Mouse (Mus musculus): ENCODE data around the gene Tssk6.

Tssk6 gene

DNA sequence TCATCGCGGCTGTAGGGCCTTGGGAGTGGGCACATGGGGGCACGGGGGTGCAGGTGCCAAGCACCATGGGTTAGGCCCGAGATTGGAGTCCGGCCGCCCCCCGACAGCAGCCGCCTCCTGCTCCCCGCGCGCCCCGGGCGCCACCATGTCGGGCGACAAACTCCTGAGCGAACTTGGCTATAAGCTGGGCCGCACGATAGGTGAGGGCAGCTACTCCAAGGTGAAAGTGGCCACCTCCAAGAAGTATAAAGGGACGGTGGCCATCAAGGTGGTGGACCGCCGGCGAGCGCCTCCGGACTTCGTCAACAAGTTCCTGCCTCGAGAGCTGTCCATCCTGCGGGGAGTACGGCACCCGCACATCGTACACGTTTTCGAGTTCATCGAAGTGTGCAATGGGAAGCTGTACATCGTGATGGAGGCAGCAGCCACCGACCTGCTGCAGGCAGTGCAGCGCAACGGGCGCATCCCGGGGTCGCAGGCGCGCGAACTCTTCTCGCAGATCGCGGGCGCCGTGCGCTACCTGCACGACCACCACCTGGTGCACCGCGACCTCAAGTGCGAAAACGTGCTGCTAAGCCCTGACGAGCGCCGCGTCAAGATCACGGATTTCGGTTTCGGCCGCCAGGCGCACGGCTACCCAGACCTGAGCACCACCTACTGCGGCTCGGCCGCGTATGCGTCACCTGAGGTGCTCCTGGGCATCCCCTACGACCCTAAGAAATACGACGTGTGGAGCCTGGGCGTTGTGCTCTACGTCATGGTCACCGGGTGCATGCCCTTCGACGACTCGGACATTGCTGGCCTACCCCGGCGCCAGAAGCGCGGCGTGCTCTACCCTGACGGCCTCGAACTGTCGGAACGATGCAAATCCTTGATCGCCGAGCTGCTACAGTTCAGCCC lies at the start of gene Tssk6, which contains the start of the genes Ndufa13 and Yjefn3:
Tssk6 (plus strand) TSS at position 22 of the 900 bp plus-strand sequence.
Ndufa13 (minus strand) TSS at position 396 of the 900 bp plus-strand sequence.
Yjefn3 (minus strand) TSS at position 550 of the 900 bp plus-strand sequence.
- DNase-seq = peak; percentile 62 to 65

DNA sequence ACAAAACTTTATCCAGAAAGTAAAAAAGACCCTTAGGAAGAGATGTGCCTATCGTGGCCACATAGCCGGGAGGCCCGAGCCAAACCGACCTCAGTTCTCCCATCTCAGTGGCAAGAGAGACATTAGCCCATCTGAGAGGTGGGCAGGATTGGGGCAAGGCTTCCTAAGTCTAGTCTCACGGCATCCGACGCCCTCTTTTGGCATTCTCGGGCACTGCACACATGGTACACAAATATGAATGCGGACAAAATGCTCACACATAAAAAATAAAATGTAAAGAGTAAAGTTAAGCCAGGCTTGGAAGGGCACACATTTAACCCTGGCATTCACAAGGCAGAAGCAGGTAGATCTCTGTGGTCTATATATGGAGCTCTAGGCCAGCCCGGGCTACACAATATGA lies 48.1 kb upstream of the Tssk6 start:
- DNase-seq = no peak

DNA sequence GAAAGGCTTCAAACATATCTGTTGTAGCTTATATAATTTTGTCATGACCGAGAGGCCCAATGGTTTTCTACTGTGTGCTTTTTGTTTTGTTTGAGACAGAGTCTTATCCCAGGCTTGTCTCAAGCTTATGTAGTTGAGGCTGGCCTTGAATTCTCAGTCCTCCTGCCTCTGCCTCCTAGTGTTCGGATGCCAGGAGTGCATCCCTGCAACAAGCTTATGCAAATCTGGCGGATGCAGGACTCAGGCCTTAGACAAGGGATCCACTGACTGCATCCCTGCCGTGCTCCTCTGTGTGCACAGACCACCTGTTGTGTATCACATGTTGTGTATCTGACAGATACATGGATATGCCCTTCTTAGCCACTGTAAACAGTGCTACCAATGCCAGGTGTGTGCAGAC lies 41.2 kb upstream of the Tssk6 start:
- peak in 1 of 2 experiments; percentile 14 for DNase-seq

DNA sequence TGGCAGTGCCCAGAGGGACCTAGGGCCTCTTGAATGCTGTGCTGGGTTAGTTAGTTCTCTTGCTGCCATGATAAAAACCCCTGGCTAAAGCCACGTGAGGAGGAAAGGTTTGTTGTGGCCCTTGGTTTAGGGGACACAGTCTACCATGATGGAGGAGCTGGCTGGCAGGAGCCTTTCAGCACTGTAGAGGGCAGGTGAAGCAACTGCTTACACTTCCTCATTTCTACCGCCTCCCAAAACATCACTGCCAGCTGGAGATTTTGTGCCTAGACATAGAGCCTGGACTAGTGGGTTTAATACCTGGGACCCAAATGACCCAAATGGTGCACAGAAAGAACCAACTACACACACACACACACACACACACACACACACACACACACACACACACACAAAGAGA lies 40.7 kb upstream of the Tssk6 start:
- DNase-seq = no peak

DNA sequence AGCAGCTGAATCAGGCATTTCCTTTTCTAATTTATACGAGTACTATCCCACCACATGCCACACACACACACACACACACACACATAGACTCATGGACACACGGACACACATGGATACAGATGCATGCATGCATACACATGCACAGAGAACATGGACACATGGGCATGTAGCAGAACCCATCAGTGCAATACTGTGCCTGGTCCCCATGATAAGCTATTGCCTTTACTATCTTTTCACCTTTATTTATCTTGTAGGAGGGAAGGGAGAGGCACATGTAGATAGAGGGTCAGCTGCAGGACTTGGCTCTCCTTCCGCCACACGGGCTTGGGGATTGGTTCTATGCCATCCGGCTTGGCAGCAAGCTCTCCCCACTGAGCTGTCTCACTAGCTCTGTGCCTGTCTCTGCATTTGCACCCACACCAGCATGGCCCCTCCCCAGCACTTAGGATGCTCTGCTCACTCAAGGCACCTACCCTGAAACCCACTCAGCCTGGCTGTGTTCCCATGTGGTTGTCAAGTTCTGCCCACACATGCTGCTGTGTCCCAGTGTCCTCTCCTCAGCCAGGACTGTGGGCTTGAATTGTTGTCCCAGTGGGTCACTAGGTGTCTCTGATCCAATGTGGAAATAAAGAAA lies 38.5 kb upstream of the Tssk6 start:
- DNase-seq = peak; percentile 71 to 82

DNA sequence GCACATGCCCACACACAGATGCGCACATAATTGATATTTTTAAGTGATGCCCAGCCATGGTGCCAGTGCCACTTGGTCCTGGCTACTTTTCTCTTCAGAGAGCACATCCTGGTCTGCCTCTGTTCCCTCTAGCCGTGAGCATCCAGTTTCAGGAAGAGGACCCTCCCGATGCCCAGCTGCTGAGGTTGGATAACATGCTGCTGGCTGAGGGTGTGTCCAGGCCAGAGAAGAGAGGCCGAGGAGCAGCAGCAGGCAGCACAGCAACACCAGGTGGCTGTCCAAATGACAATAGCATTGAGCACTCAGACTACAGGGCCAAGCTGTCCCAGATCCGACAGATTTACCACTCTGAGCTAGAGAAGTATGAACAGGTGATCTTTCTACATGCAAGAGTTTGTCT lies 37.8 kb upstream of the Tssk6 start:
- DNase-seq = no peak

DNA sequence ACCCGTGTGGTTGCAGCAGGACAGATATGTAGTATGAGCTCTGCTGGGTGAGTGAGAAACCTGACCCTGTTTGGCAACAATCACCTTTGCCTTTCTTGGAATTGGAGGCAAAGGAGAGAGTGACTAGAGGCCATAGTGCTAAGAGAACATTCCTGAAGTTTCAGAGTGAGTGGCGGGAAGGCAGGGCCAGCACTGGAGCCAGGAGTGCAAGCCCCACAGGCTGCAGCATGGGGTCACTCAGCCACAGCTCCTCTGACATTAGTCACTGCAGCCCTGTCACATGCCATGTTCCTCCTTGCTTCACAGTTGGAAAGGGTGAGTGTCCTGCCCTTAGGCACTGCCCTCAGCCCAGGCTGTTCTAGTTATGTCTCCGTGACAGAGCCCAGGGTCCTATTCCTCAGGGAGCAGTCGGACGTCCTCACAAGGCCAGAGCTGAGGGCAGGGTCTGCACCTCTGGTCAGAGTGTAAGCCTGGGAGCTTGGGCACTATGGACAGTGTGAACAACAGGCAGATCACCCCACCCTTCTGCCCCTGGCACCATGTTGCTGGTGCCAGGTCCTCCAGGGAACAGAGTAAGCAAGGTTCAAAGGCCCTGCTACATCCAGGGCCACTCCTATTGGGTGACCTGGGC lies 34.2 kb upstream of the Tssk6 start:
- no peak for DNase-seq

DNA sequence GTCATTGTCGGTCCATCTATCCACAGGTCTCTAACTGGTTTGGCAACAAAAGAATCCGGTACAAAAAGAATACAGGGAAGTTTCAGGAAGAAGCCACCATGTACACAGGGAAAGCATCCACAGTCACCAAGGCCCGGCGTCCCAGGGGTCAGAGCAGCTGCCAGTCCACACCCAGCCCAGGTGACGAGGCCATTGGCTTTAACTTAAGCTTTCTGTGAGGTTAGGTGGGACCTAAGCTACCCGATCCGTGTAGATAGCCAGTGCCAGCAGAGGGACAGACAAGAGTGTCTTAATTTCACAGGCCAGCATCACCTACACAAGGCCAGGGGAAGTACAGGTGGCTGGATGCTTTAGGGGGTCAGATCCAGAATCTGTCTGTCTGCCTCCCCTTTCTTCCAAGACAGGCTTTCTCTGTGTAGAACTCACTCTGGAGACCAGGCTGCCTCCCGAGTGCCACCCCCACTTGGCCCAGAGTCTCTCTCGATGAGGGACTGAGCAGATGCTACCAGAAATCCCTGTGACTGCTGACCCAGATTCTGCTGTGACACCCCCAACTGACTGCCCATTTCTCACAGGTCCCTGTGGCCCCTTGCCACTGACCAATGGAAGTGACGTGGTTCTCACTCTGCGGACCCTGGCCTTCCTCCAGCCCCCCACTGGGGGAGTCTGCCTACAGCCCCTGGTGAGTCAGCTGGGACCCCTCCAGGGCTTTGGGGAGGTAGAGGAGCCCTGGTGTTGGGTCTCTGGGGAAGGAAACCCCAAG lies 31.8 kb upstream of the Tssk6 start:
- peak; percentile 62 to 72 for DNase-seq

DNA sequence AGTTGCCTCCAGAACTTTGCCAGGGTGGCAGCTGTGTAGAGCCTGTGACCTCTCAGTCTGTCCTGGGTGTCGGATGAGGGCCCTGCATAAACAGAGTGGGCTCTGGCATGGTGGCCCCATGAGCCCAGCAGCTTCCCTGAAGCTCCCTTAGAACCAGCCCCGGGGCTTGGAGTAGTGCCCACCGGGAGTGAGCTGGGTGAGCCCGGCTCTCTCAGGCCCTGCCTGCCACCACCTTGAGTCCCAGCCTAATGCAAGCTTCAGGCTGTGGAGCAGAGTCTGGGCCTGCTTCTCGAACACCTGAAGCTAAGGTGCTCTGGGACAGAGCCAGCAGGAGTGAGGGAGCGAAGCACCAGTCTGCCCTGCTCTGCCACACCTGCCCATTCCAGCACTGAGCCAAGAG lies 31.1 kb upstream of the Tssk6 start:
- DNase-seq = peak; percentile 33 to 42

DNA sequence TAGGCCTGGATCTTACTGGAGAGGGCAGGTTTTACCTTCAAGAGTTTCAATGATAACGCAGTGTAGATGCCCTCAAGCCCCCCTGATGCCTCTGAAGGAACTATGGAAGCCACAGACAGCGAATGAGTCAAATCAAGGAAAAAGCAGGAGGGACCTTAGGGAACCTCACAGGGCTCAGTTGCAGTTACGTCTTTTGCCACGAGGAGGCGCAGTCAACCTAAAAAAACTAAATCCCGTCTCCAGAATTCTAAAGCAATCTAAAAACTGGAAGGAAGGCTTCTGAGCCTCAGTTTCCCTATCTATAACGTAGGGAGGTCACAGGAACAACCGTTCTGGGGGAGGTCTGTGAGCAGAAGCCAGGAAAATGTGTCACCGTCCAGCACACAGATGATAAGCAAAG lies 27.8 kb upstream of the Tssk6 start:
- DNase-seq = peak; percentile 75 to 86

DNA sequence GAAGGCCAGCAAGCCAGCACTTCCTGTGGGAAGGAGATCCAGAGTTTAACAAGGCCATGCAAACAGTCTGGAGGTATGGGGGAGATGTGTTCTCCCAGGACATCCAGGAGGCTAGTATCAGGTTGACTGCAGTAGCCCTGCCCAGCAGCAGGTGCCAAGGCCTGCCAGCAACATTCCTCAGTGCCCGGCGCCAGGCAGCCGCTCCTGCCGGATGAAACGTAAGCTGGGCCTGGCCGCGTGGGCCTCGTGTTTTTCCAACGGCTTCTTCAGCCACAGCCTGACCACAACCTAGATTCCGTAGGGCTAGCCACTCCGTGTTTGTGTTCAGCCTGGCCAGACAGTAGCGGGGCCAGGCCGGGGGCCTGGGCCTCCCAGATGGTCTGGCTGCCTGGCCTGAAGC lies 27.3 kb upstream of the Tssk6 start:
- DNase-seq = no peak

DNA sequence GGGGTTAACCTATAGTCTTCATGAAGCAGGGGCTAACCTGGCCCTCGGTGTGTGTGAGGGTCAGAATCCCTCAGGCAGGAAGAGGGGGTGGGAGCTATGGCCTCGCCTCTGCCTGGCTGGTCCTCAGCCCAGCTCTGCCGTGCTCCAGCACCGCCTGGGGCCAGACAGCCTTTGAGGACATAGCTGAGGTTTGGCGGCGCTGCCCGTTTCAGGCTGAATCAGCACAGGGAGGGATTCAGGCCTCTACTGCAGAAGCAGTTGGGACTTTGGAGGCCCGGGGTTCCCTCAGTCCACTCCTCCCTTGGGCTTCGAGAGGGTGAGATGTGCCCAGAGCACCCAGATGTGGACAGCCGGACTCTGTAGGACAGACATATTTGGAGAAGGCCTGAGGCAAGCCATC lies 25.9 kb upstream of the Tssk6 start:
- DNase-seq = no peak

DNA sequence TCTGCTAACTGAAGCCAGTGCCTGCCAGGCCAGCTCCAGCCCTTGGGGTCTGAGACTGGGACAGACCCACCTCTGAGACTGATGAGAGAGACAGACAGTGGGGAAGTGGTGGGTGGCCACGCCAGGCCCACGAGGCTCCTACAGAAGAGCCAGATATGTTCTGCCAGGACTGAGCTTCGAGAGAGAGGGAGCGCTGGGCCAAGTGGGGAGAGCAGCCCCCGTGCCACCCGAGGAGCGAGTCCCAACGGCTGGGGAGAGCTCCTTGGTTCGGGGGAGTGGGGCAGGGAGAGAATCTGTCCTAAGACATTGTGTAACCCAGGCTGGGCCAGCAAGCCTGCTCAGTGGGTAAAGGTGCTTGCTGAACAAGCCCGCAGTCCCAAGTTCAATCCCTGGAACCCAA lies 25.0 kb upstream of the Tssk6 start:
- no peak for DNase-seq

DNA sequence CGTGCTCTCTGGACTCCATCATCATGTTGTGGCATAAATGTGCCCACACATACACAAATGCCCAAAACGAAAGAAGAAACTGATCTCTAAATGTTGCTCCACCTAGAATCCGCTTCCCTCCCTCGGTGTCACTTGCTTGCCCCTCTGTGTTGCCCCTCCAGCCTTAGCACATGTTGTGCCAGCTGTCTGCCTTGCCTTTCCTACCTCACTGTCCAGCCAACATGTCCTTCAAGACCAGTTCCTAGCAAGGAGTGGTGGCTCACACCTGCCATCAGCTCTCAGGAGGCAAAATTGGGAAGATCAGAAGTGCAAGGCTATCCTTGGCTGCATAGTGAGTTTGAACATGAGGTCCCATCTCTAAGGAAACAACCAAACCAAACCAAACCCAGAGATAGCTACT lies 24.6 kb upstream of the Tssk6 start:
- no peak for DNase-seq

DNA sequence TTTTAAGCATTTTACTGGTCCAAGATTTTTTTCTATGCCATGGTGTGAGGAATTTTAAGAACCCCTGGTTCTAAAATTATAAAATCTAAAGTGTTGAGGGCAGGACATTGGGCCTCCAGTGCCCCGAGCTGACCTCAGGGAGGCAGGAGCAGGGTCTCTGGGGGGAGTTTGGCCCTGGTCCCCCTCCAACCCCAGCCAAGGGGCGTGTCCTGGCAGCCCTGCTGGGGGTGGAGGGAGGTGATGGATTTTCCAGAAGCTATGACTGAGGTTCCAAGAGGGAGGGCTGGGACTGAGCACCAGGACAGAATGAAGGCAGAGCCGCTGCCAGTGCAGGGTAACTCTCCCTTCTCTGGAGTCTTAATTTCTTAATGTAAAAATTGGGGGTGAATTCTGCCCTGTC lies 24.0 kb upstream of the Tssk6 start:
- peak in 1 of 2 experiments; percentile 33 for DNase-seq

DNA sequence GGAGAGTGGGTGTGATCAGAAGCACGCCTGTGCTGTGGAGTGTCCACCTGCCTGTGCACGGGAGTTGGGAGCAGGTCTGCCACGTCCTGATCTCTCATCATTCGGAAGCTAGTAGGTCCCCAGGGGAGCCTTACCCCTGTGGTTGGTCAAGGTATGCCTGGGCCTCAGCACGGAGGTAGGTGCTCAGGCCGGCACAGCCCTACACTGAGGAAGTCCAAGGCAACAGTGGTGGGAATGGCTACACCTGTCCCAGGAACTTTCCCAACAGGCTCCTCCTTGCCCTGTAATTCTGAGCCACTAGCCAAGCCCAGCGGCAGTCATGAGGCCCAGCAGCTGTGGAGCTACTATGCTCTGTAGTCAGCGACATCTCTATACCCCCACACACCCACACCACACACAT lies 22.3 kb upstream of the Tssk6 start:
- DNase-seq = no peak

DNA sequence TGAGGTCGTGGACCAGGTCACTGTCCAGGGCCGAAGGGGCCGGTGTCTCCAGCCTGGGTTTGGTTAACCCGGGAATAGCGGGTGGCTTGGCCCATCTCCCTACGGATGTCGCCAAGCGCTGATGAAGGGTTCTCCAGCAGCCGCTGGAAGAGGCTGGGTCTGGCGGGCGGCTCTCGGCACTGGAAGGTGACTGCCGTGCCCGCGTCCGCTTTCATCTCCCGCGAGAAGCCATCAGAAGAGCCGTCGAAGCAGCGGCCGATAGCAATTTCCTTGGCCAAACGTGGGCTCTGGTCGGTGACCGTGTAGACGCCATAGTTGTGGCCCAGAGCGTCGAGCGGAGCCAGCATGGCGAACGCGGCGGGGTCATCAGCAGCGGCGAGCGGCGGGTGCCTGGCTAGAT lies 21.1 kb upstream of the Tssk6 start:
- peak in 1 of 2 experiments; percentile 29 for DNase-seq

DNA sequence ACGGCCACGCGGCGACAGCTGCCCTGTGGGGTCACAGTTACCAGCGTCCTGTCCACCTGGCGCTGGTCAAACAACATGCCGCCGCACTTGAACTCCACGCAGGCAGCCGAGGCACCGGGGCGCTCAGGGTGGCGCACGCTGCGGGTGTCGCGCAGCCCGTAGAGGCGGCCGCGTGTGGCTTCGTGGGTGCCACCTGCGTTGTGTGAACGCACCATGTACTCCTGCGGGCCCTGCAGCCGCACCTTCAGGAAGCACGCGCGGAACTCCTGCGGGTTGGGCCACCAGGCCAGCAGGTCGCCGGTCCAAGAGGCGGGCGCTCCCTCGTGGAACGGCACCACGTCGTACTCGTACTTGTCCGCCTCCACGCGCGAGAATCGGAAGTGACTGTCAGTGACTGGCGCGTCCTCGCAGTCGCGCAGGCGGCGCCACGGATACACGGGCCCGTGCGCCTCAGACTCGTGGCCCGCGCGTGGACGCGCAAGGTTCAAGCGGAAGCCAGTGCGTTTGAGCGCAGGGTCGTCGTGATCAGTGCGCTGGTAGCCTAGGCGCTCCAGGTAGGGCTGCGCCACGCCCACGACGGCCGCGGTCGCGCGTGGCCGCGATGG lies 20.6 kb upstream of the Tssk6 start:
- peak in 1 of 2 experiments; percentile 27 for DNase-seq

DNA sequence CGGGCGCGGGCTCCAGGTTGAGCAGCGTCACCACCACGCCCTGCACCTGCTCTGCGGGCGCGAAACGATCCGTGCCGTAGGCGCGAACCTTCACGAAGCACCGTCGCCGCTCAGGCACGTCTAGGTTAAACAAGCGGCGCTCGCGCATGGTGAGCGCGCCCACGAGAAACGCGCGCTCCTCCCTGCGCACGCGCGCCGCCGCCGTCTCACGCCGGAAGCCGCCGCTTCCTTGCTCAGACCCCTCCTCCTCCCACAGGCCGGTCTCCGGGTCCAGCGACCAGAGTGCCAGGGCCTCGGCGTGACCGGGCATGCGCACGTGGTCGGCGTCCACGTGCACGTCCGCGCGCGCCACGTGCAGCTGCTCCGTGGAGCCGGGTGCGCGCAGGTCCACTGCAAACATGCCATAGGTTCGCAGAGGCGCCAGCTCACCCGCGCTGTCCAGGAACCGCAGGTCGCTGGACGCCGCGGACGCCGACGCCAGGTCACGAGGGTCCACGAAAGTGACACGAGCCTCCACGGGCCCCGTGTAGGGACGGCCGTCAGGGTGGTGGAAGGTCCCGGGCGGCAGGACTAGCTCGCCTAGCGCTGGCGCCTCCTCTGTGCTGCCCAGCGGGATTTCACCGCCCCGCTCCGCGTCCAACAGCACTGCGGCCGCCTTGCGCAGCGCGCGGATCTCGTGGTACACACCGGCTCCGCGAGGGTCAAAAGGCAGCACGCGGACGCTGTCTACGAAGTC lies 19.8 kb upstream of the Tssk6 start:
- peak; percentile 89 to 92 for DNase-seq

DNA sequence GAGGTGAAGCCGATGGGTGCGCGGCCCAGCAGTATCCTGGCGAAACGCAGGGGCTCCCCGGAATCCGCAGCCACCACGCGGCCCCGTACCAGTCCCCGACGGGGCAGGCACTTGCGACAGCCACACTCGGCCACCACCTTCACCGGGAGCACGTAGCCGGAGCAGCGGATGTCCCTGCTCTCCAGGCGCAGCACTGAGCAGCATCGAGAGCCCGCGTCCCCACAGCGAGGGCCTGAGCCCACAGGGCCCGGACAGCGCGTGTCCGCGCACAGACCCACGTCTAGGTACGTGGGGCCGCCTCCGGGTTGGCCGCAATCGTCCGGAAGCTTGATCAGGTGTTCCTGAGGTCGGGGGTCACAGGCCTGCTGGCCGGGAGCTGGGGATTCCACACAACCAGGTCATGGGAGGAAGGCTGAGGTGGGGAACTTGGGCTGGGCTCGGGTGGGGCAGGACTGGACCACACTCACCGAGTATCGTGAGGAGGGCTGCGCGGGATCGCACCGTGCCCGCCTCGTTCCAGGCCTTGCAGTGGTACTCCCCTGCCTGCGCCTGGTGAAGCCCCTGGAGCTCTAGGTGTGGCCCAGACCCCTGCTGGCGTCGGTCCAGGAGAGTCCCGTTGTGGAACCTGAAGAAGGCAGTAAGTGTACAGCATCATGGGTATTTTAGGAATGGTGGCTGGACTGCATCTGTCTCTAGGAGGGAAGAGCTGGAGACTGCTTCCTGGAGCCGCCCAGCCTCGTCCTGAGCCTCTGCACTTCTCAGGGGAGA lies 19.0 kb upstream of the Tssk6 start:
- peak in 1 of 2 experiments; percentile 40 for DNase-seq

DNA sequence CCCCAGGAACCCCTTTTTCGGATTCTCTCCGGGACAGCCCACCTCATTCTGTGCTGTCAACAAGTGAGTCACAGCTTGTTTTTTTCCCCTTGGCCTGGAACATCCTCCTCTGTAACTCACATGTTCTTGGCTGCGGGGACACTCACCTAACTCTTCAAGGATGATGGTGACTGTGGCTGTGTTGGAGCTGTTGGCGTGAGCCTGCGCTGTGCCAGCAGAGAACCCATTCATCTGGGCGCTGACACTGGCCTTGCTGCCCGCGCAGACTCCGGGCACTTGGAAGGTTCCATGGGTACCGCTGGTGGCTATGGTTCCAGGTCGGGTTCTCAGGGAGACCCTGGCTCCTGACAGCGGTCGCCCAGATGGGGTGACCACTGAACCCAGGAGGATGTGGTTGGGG lies 17.8 kb upstream of the Tssk6 start:
- no peak for DNase-seq
